Mouse (Mus musculus) kidney, adult 2 months (tissue): ENCODE measurements around the gene Fbxo33. TPM values are rescaled to one million over a fixed set of nuclear protein-coding genes. Genes with fewer than 3 reads are reported as not detected.

ENCODE experiments used
- DNase-seq: peaks from one replicate; pipeline ENCODE4 v3.0.0; 2021
- H3K27ac ChIP-seq: fragments of 200-500 bp; 2 replicates; pipeline ENCODE4 v1.5.1; 2012; ENCODE audit warnings: low read depth, low read length, control low read depth, inconsistent platforms; ENCODE audit not compliant: insufficient read depth
- H3K27me3 ChIP-seq: fragments of 200-500 bp; replicated peaks from 2 replicates; pipeline ENCODE4 v1.6.1; 2012; ENCODE audit warnings: mild to moderate bottlenecking, moderate library complexity, low read length, inconsistent platforms; ENCODE audit not compliant: control insufficient read depth, insufficient read depth
- H3K36me3 ChIP-seq: fragments of 200-500 bp; 2 replicates; pipeline ENCODE4 v1.6.1; 2012; ENCODE audit warnings: mild to moderate bottlenecking, moderate library complexity, low read length, inconsistent platforms; ENCODE audit not compliant: control insufficient read depth, insufficient read depth
- H3K4me1 ChIP-seq: fragments of 200-500 bp; 2 replicates; pipeline ENCODE4 v1.6.1; 2011; ENCODE audit warnings: low read length; ENCODE audit not compliant: control insufficient read depth, insufficient read depth
- H3K4me3 ChIP-seq: fragments of 200-500 bp; 2 replicates; pipeline ENCODE4 v1.5.1; 2011; ENCODE audit warnings: mild to moderate bottlenecking, low read depth, low read length, control low read depth; ENCODE audit not compliant: insufficient read depth
- CTCF ChIP-seq: fragments of 200-500 bp; conservative IDR thresholded peaks from 2 replicates; pipeline ENCODE4 v1.5.1; 2011; ENCODE audit warnings: low read depth, mild to moderate bottlenecking, control low read depth, low read length, moderate library complexity, mixed read lengths; ENCODE audit not compliant: insufficient read depth, insufficient read length
- POLR2A ChIP-seq: fragments of 200-500 bp; IDR thresholded peaks from one replicate; pipeline ENCODE4 v1.6.1; 2011; ENCODE audit warnings: low read depth, low read length, control low read depth
- WGBS: fragments of 180-500 bp; shearing (Covaris S2); methylation state at CpG from one replicate; pipeline ENCODE4 v1.1.7; 2018; 5-methylcytosine and 5-hydroxymethylcytosine counted together
- polyA plus RNA-seq: library from polyadenylated mRNA; depleted of rRNA; stranded (reverse); fragments of >200 nt; gene quantifications from 2 replicates; pipeline ENCODE4 v1.2.3, GENCODE M21; 2012

Gene Fbxo33
- polyA plus RNA-seq, 1 experiment = 9.2 TPM

DNA sequence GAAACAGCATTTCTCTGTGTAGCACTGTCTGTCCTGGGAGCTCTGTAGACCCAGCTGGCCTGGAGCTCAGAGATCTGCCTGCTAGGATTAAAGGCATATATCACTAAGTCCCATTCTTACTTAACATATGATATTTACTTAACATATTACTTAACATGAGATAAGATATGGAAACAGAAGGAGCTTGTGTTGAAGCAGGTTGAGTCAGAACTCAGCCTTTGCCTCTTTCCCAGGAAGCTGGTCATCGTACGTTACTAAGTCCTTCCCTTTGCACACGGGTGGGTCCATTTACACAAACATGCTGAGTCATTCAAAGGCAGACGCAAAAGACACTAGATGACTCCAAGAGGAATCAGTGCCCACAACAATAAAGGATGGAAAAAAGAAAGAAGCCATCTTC is 20.8 kb downstream of the Fbxo33 start:
- 80% methylated on average over 4 of the region's 4 CpGs for WGBS
- TF ChIP-seq CTCF (no peak), POLR2A (no peak)
- H3K4me1 ChIP-seq = peaks cover 2% of the 10 kb centered on the region; the same call in 1 of the 2 replicates
- DNase-seq = no peak
- H3K27ac ChIP-seq = no peak overlapping the region
- no peaks in the 10 kb centered on the region for H3K27me3 ChIP-seq
- peaks cover 1% of the 10 kb centered on the region for H3K36me3 ChIP-seq
- no peak overlapping the region for H3K4me3 ChIP-seq

DNA sequence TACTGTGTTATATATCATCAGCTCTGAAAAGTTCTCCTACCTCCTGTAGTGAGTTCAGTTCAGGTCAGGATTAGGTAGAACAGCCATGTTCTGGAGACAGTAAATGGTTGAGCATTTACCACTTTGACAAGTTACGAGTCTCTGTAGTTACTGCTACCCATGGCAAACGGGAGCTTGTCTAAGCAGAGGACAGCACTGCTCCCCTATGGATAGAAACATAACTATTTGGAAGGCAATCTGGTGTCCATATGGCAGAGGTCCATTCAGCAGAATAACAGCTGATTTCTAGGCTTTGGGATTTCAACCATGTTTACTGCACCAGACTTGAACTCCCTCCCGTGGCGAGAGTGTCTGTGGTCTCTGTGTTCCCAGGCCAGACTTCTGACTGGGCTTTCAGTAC is 23.6 kb downstream of the Fbxo33 start:
- 89% methylated on average over 4 of the region's 4 CpGs for WGBS
- no peak overlapping the region for H3K4me3 ChIP-seq
- H3K4me1 ChIP-seq = peaks cover 2% of the 10 kb centered on the region; the same call in 1 of the 2 replicates
- no peaks in the 10 kb centered on the region for H3K27me3 ChIP-seq
- no peak overlapping the region for H3K27ac ChIP-seq
- no peaks in the 10 kb centered on the region; the same call in 1 of the 2 replicates for H3K36me3 ChIP-seq
- DNase-seq = no peak
- no peak for TF ChIP-seq CTCF
- no peak for TF ChIP-seq POLR2A

DNA sequence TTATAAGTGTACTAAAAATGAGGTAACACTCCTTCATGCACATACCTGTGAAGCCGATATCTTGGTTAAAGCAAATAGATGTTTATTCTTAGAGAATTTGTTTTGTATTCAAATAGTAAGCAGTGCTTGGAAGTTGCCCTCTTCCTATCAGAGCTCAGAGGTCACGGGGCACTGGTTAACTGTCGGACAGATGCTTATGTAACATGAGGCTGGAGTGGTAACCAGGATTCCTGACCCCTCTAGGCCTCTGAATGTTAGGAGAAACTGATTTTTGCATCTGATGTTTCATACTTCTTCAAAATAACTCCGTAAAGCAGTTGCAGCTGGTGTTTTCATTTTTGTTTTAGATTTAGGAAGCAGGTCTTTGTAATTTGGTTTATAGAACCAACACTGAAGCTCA is 24.5 kb downstream of the Fbxo33 start:
- 62% methylated on average over 4 of the region's 4 CpGs for WGBS
- H3K27me3 ChIP-seq = no peaks in the 10 kb centered on the region
- H3K27ac ChIP-seq = peak overlapping the region; percentile 41; the same call in 1 of the 2 replicates
- no peak for TF ChIP-seq POLR2A
- H3K4me3 ChIP-seq = no peak overlapping the region
- peak; percentile 70 for DNase-seq
- H3K36me3 ChIP-seq = peaks cover 2% of the 10 kb centered on the region
- H3K4me1 ChIP-seq = peaks cover 2% of the 10 kb centered on the region; the same call in 1 of the 2 replicates

DNA sequence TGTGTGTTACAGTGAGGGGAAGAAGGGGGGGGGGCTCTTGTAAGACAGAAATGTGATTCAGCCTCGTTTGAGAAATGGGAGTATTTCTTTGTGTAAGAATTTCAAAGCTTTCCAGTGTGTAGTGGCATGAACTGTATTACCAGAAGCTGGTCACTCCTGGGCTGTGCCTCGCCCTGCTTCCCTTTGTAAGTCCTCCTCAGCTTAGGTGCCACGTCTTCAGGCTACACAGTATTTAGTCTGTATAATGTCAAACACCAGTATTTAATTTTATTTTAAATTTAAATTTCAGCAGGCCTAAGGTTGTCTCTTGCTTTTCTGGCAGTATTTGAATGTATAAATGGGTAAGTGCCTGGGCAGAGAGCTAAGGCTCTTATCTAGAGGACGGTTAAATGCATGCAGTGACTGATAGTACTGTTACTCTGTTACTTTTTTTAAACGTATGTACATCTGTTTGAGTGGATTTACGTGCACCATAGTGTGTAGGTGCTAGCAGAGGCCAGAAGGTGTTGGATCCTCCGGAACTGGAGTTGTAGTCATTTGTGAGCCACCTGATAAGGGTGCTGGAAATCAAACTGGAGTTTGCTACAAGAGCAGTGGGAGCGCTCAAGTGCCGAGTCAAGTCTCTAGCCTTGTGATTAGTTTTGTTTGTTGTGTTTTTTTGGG is 25.1 kb downstream of the Fbxo33 start:
- peaks cover 3% of the 10 kb centered on the region for H3K36me3 ChIP-seq
- peaks cover 2% of the 10 kb centered on the region; the same call in 1 of the 2 replicates for H3K4me1 ChIP-seq
- H3K27me3 ChIP-seq = no peaks in the 10 kb centered on the region
- 74% methylated on average over 9 of the region's 9 CpGs for WGBS
- no peak overlapping the region; the same call in 1 of the 2 replicates for H3K27ac ChIP-seq
- no peak overlapping the region for H3K4me3 ChIP-seq
- DNase-seq = no peak
- TF ChIP-seq POLR2A = no peak
- no peak for TF ChIP-seq CTCF

DNA sequence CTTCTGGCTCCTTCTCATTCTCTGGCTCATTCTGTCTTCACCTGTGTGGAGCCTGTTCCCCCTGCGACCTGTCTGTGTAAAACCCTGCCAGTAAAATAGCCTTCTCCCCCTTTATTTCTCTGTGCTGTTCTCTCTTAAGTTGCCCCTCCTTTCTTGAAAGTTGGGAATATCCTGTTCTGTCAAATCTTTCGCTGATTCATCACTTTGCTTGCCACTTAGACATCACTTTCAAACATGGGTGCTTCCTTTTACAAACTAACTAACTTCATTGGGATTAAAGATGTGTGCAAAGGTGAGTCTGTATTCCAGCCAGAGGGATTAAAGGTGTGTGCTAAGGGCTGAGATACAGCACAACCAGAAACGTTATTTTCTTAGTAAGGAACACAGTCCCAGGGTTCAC is 25.9 kb downstream of the Fbxo33 start:
- WGBS = 67% methylated on average over 3 of the region's 3 CpGs

DNA sequence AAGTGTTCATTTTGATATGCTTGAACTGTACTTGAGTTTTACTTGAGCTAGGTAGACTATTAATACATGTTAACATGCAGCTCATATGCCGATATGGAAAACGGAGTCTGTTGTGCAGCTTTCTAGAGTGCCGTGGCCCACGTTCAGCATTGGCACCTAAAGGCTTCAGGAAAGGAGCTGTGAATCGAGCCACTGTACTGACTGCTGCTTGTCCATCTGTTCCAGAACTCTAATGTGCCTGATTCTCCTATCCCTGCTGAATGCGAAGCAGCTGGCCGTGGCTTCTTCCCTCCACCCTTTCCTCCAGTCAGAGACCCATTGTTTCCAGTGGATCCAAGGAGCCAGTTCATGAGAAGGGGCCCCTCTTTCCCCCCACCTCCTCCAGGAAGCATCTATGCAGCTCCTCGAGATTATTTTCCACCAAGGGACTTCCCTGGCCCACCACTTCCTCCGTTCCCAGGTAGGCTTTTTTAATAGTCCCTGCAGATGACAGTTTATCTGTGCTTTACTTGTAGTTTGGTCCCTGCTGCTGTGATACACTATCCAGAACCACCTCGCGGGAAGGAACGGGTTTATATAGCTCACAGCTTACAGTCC is 31.3 kb downstream of the Fbxo33 start:
- Histone ChIP-seq H3K36me3 (peaks cover 14% of the 10 kb centered on the region), H3K27me3 (no peaks in the 10 kb centered on the region), H3K4me1 (no peaks in the 10 kb centered on the region), H3K27ac (no peak overlapping the region), H3K4me3 (no peak overlapping the region)
- no peak for TF ChIP-seq CTCF
- TF ChIP-seq POLR2A = no peak
- 85% methylated on average over 12 of the region's 12 CpGs for whole genome bisulfite sequencing
- DNase-seq = no peak

More for the DNA sequence above, 25.9 kb downstream of the Fbxo33 start:
- TF ChIP-seq POLR2A (no peak), CTCF (no peak)
- Histone ChIP-seq H3K36me3 (peaks cover 4% of the 10 kb centered on the region), H3K27ac (no peak overlapping the region), H3K4me1 (peaks cover 2% of the 10 kb centered on the region; the same call in 1 of the 2 replicates), H3K27me3 (no peaks in the 10 kb centered on the region), H3K4me3 (no peak overlapping the region)
- no peak for DNase-seq

DNA sequence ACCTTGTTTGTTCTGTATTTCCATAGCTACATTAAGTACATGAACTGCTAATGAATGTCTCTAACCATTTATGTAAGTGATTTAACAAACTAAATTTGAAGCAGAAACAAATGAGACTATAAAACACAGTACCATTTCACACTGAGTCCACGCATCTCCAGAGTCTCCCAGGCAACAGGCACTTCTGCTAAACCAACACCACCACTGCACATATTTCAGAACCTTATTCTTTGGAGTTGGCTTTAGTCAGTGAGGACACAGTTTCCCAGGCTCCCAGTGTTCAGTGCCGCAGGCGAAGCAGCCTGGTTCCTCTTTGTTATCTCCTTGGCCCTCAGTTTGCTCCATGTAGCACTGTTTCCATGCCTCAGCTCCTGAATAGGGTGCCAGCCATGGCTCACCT is 41.7 kb downstream of the Fbxo33 start:
- Histone ChIP-seq H3K4me3 (no peak overlapping the region), H3K27ac (no peak overlapping the region), H3K36me3 (peaks cover 17% of the 10 kb centered on the region), H3K27me3 (no peaks in the 10 kb centered on the region), H3K4me1 (no peaks in the 10 kb centered on the region)
- TF ChIP-seq CTCF (no peak), POLR2A (no peak)
- WGBS = 96% methylated on average over 3 of the region's 3 CpGs
- DNase-seq = no peak
